18 mouse cellular contexts compared by ENCODE assay signal in genomic region chr15:87405689-87406088, GRCm38 (mm10).
DNase-seq lines count a peak whose midpoint lies in the region; ATAC-seq and TF ChIP-seq lines count a peak whose summit lies in the region.
"Had no signal": no experiment of that assay in that cellular context is flagged by ENCODE, and none has a peak within 500 bp of the region (broad histone marks: within the 10 kb centered on the region; RNA-seq: fewer than 3 reads in every experiment).

No protein-coding gene starts in this region.

- H3K9ac ChIP-seq in hindbrain, postnatal 0 days (replicated peaks; ENCODE audit: low read length): no peak overlapping the region
- H3K9ac ChIP-seq: limb, embryonic 12.5 days; liver, embryonic 15.5 days; midbrain, embryonic 15.5 days had no signal

- H3K9me3 ChIP-seq in hindbrain, postnatal 0 days (ENCODE audit: low read length): no peaks in the 10 kb centered on the region; the same call in 1 of the 2 replicates
- H3K9me3 ChIP-seq: limb, embryonic 12.5 days; midbrain, embryonic 15.5 days had no signal

- no peak overlapping the region for H3K27ac ChIP-seq in hindbrain, postnatal 0 days
- H3K27ac ChIP-seq: limb, embryonic 12.5 days; liver, embryonic 15.5 days; midbrain, embryonic 15.5 days had no signal

- peak; percentile 88 for DNase-seq in brain, adult 2 months (ENCODE audit: low read depth, low spot score)
- DNase-seq in frontal cortex, postnatal 10 days (ENCODE audit: low spot score in 2 of 2): peak; percentile 43 to 65
- peak; percentile 51 to 62 for DNase-seq in left cerebral cortex, adult 18-20 months (ENCODE audit: low spot score in 2 of 2)
- DNase-seq in right cerebral cortex, postnatal 10 days (ENCODE audit: low spot score in 2 of 2): peak; percentile 72 to 89
- no peak for DNase-seq in hindbrain, postnatal 0 days (ENCODE audit: low spot score)
- DNase-seq in thymus, postnatal 14 days: no peak
- no peak for DNase-seq in kidney, postnatal 4 days
- DNase-seq: adrenal gland, postnatal 14 days; B cell, adult 2 months; cerebellum, adult 18-20 months; heart, adult 11 months; kidney, adult 9 months; kidney, postnatal 36 days; retina, postnatal 1 day had no signal

- no peak for ATAC-seq in hindbrain, postnatal 0 days
- ATAC-seq: lung, postnatal 0 days; midbrain, embryonic 15.5 days had no signal

- no peak overlapping the region for H3K4me3 ChIP-seq in hindbrain, postnatal 0 days (ENCODE audit: low read length)
- H3K4me3 ChIP-seq: limb, embryonic 12.5 days; liver, embryonic 15.5 days; midbrain, embryonic 15.5 days had no signal

- 84% methylated on average over 5 of the region's 5 CpGs for WGBS in hindbrain, postnatal 0 days

- H3K27me3 ChIP-seq in hindbrain, postnatal 0 days (ENCODE audit: insufficient read depth, low read length): no peaks in the 10 kb centered on the region
- H3K27me3 ChIP-seq: limb, embryonic 12.5 days; liver, embryonic 15.5 days; midbrain, embryonic 15.5 days had no signal

- no peak overlapping the region for H3K4me2 ChIP-seq in hindbrain, postnatal 0 days (ENCODE audit: low read depth, low read length)
- H3K4me2 ChIP-seq: limb, embryonic 12.5 days; liver, embryonic 15.5 days; midbrain, embryonic 15.5 days had no signal

- no peaks in the 10 kb centered on the region for H3K4me1 ChIP-seq in hindbrain, postnatal 0 days (ENCODE audit: insufficient read depth, low read length)
- H3K4me1 ChIP-seq: limb, embryonic 12.5 days; liver, embryonic 15.5 days; midbrain, embryonic 15.5 days had no signal

- no peaks in the 10 kb centered on the region for H3K36me3 ChIP-seq in hindbrain, postnatal 0 days (ENCODE audit: insufficient read depth, low read length)
- H3K36me3 ChIP-seq: limb, embryonic 12.5 days; liver, embryonic 15.5 days; midbrain, embryonic 15.5 days had no signal

- no peak for TF ChIP-seq CTCF in hindbrain, postnatal 0 days (IDR thresholded peaks at IDR 0.05; ENCODE audit: low read depth)

Comparison
In these comparisons a context has a peak if more than half of its experiments do, and no peak if none do; other contexts are left out.
1. DNase-seq: peak in brain, adult 2 months (single experiment), frontal cortex, postnatal 10 days (2 of 2), left cerebral cortex, adult 18-20 months (2 of 2) and right cerebral cortex, postnatal 10 days (2 of 2); none in hindbrain, postnatal 0 days (single experiment), thymus, postnatal 14 days (single experiment) and kidney, postnatal 4 days (0 of 2).